Mouse (Mus musculus) hindbrain, embryonic 15.5 days (tissue): Measurements from ENCODE around the gene Tubg1. TPM values are rescaled to one million over a fixed set of nuclear protein-coding genes. Genes with fewer than 3 reads are reported as not detected.
A peak's percentile ranks its signal among the peaks of the same experiment; 100 is the strongest.

Experiments
- ATAC-seq: fragments of 200-750 bp; cut with Nextera tagmentation; 2 replicates; pipeline ENCODE4 v1.8.0; 2017; ENCODE audit warnings: low read depth, moderate number of reproducible peaks, moderate TSS enrichment; ENCODE audit not compliant: low FRiP score
- H3K27ac ChIP-seq: fragments of 300-500 bp; sonication (generic); replicated peaks from 2 replicates; pipeline ENCODE4 v1.5.1; 2015; ENCODE audit warnings: mild to moderate bottlenecking, inconsistent platforms
- H3K27me3 ChIP-seq: fragments of 300-500 bp; sonication (generic); 2 replicates; pipeline ENCODE4 v1.6.1; 2015; ENCODE audit warnings: control low read depth, inconsistent platforms
- H3K36me3 ChIP-seq: fragments of 300-500 bp; sonication (generic); 2 replicates; pipeline ENCODE4 v1.6.1; 2015; ENCODE audit warnings: control low read depth, inconsistent platforms
- H3K4me1 ChIP-seq: fragments of 300-500 bp; sonication (generic); replicated peaks from 2 replicates; pipeline ENCODE4 v1.6.1; 2015; ENCODE audit warnings: control low read depth, inconsistent platforms
- H3K4me2 ChIP-seq: fragments of 300-500 bp; sonication (generic); 2 replicates; pipeline ENCODE4 v1.6.1; 2015; ENCODE audit warnings: moderate library complexity, mild to moderate bottlenecking, inconsistent platforms
- H3K4me3 ChIP-seq: fragments of 300-500 bp; sonication (generic); 2 replicates; pipeline ENCODE4 v1.5.1; 2015; ENCODE audit warnings: mild to moderate bottlenecking, inconsistent platforms
- H3K9ac ChIP-seq: fragments of 300-500 bp; sonication (generic); 2 replicates; pipeline ENCODE4 v1.6.1; 2015; ENCODE audit warnings: inconsistent platforms
- H3K9me3 ChIP-seq: fragments of 300-500 bp; sonication (generic); 2 replicates; pipeline ENCODE4 v1.6.1; 2016; ENCODE audit warnings: control low read depth, inconsistent platforms
- WGBS: fragments of 180-500 bp; shearing (Covaris S2); methylation state at CpG from one replicate; pipeline ENCODE4 v1.1.7; 2015; 5-methylcytosine and 5-hydroxymethylcytosine counted together
- microRNA-seq: library from miRNA; unstranded; fragments of <30 nt; microRNA quantifications from one replicate; pipeline ENCODE4, GENCODE M21; 2016
- polyA plus RNA-seq: library from polyadenylated mRNA; unstranded; fragments of >200 nt; fragmentation: Nextera tagmentation; extraction: Ambion mirVana; gene quantifications from 2 replicates; pipeline ENCODE4 v1.2.1, GENCODE M21; 2015

Tubg1 gene
- polyA plus RNA-seq, 1 experiment from 2014 or later: 79.8 TPM

DNA sequence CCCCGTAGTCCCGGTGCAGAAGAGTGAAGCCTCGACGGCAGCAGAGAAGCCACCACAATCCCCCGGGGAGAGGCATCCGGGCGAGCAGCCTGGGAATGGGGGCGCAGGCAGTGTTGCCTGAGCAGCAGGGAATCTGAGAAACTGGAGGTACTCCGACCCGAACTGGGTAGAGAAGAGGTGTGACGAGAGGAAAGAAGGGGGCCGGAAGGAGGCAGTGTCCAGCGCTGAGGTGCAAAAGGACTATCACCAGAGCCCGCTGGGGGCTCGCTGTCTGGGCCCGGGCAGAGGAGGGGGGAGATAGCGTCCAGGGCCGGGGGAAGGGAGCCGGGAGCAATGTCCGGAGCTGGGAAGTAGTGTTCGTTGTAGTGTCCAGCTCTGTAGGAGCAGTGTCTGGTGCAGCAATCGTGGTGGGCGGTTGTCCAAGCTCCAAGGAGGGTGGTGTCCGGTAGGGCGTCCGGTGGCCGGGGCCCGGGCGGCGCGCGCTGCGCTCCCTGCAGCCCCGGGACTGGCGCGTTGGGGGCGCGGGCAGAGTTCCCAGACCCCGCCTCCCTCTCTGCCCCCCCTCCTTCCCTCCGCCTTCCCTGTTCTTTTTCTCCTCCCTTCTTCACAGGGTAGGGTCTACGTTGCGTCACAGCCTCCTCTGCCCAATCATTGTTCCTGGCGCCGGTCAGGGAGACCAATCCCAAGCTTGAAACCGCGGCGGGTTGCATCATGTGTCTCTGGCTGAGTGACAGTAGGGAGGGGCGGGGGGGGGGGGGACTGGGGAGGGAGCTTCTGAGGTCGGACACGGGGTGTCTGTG lies 51.3 kb downstream of the Tubg1 start, which contains the start of gene Plekhh3:
Gene Plekhh3, minus strand, starts transcription at position 541 of the 800 bp plus-strand sequence.
- ATAC-seq: peak; percentile 96
- Histone ChIP-seq H3K4me2 (peak within 1 kb of the TSS; percentile 81), H3K9ac (peak within 1 kb of the TSS; percentile 68), H3K27me3 (peaks cover 36% of the 10 kb centered on the region), H3K27ac (peak within 1 kb of the TSS; percentile 85), H3K36me3 (peaks cover 17% of the 10 kb centered on the region), H3K9me3 (no peaks in the 10 kb centered on the region), H3K4me1 (peaks cover 64% of the 10 kb centered on the region), H3K4me3 (peak within 1 kb of the TSS; percentile 82)
- WGBS: under 1% methylated on average over 43 of the region's 50 CpGs

DNA sequence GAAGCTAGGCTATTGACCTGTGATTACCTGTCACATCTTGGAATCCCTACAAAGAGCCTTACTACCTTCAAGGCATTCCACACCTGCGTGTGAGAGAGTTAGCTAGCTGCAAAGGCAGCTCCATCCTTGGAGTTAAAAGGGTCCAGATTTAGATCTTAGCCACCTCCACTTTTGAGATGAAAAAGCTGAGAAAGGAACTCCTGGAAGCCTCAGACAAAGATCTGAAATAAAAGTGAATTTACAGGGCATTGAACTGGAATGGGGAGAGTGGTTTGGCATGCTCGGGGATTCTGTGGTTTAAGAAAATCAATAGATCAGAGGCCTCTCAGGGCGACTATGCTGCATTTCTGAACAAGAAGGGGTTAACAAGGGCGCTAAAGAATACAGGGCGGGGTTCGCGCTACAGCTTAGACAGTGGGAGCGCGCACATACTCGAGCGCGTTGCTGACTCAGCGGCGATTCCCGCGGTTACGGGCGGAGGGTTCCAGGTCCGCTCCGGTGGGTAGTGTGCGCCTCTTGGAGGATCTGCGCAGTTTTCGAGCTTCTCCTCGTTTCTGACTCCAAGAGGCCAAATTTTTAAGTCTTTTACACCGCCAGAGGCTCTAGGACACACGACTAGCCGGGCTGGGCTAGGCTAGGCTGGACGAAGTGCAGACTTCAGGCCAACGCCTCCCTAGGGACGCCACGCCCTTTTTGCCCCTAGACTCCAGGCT lies 52.1 kb downstream of the Tubg1 start:
- peaks cover 10% of the 10 kb centered on the region for H3K36me3 ChIP-seq
- peaks cover 70% of the 10 kb centered on the region for H3K4me1 ChIP-seq
- peak overlapping the region; percentile 81 for H3K4me2 ChIP-seq
- WGBS: under 1% methylated on average over 31 of the region's 31 CpGs
- peaks cover 27% of the 10 kb centered on the region for H3K27me3 ChIP-seq
- H3K4me3 ChIP-seq: peak overlapping the region; percentile 82
- peak; percentile 14 for ATAC-seq
- no peaks in the 10 kb centered on the region for H3K9me3 ChIP-seq
- H3K9ac ChIP-seq: peak overlapping the region; percentile 44
- H3K27ac ChIP-seq: peak overlapping the region; percentile 85

DNA sequence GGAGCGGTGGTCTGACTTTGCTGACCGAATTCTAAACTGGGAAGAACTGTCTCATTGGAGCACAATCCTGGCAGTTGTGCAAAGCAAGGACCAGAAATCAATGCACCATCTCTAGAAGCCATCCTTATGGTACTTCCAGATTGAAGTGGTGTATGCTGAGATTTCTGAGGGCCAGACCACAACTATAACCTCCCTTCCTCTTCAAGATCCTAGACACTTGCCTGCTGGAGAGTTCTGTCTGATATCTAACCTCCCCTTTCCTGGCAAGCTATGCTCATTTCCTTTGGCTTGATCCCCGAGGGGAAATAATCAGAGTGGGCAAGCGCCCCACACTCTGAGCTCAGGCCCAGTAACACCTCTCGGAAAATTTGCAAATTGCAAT lies 52.7 kb downstream of the Tubg1 start:
- ATAC-seq: no peak
- H3K27ac ChIP-seq: peak overlapping the region; percentile 85
- H3K4me2 ChIP-seq: peak overlapping the region; percentile 81
- 12% methylated on average over 5 of the region's 5 CpGs for WGBS
- peak overlapping the region; percentile 44 for H3K9ac ChIP-seq
- peaks cover 75% of the 10 kb centered on the region for H3K4me1 ChIP-seq
- H3K36me3 ChIP-seq: peaks cover 5% of the 10 kb centered on the region; the same call in 1 of the 2 replicates
- no peaks in the 10 kb centered on the region for H3K9me3 ChIP-seq
- H3K4me3 ChIP-seq: peak overlapping the region; percentile 82
- peaks cover 25% of the 10 kb centered on the region for H3K27me3 ChIP-seq

DNA sequence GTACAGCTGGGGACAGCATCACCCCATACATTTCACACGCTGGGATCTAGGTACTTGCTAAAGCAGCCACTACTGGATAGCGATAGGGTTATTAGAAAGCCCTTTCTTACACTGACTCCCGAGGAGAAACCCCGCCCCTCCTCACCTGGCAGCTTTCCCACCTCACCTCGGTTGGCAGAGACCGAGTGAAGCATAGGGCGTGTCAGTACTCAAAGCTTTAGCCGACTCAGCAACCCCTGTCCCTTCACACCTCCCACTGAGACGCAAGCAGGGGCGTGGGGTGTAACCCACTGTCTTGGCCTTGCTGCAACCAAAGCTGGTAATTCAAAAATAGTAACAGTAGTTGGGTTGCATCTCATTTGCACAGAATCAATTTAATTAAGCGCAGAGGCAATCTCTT lies 53.4 kb downstream of the Tubg1 start:
- Histone ChIP-seq H3K9ac (no peak overlapping the region), H3K27ac (no peak overlapping the region), H3K4me2 (peak overlapping the region; percentile 65), H3K4me3 (peak overlapping the region; percentile 54), H3K27me3 (peaks cover 25% of the 10 kb centered on the region), H3K9me3 (no peaks in the 10 kb centered on the region), H3K36me3 (no peaks in the 10 kb centered on the region), H3K4me1 (peaks cover 82% of the 10 kb centered on the region)
- ATAC-seq: no peak
- 5% methylated on average over 11 of the region's 11 CpGs for WGBS

DNA sequence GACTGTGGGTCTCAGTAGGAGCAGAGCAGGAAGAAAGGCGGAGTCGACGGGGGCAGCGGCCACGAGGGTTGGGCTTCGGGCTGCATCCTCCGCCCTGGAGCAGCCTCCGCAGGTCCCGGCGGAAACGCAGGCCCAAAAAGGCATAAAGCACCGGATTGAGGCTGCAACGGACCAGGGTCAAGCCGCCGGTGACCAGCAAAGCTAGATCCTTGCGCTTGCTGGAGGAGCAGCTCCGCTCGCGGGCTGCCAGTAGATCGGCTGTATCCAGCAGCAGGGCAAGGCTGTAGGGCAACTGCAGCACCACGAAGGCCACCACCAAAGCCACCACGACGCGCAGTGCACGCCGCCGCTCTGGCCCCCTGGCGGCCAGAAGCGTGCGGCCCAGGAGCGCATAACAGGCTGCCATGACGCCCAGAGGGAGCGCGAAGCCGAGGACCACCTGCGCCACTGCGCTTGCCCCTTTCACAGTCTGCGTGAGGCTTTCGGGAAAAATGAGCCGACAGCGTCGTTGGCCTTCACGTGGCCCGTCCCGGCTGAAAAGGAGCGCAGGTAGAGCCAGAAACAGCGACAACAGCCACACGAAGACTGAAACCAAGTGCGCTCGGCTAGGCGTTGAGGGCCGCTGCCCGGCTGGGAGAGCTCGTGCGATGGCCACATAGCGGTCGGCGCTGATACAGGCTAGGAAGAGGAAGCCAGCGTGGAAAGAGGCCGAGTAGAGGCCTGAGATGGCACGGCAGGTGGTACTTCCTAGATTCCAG lies 54.1 kb downstream of the Tubg1 start:
- ATAC-seq: peak; percentile 50
- Histone ChIP-seq H3K9ac (peak overlapping the region; percentile 32), H3K4me2 (peak overlapping the region; percentile 65), H3K4me3 (peak overlapping the region; percentile 54), H3K4me1 (peaks cover 85% of the 10 kb centered on the region), H3K27ac (peak overlapping the region; percentile 72), H3K9me3 (no peaks in the 10 kb centered on the region), H3K36me3 (no peaks in the 10 kb centered on the region), H3K27me3 (peaks cover 22% of the 10 kb centered on the region)
- WGBS: under 1% methylated on average over 61 of the region's 61 CpGs

DNA sequence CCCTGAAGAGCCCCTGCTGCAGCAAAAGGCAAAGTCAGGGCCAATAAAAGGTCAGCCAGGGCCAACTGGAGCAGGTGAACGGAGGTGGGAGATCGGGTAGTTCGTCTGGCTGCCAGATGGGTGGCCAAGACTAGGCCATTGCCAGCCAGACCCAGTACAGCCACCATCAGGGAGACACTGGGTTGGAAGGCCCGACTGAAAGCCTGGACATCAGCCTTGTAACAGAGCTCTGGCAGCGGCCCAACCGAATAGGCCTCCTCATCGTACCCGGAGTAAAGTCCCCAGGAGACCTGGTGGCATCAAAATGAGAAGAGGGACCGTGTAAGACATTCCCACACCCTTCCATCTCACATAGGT lies 54.6 kb downstream of the Tubg1 start:
- peaks cover 79% of the 10 kb centered on the region for H3K4me1 ChIP-seq
- peak overlapping the region; percentile 32 for H3K9ac ChIP-seq
- no peaks in the 10 kb centered on the region for H3K9me3 ChIP-seq
- H3K27ac ChIP-seq: peak overlapping the region; percentile 72
- H3K36me3 ChIP-seq: no peaks in the 10 kb centered on the region
- peaks cover 24% of the 10 kb centered on the region for H3K27me3 ChIP-seq
- peak overlapping the region; percentile 54 for H3K4me3 ChIP-seq
- no peak for ATAC-seq
- peak overlapping the region; percentile 65 for H3K4me2 ChIP-seq
- WGBS: 15% methylated on average over 9 of the region's 9 CpGs

DNA sequence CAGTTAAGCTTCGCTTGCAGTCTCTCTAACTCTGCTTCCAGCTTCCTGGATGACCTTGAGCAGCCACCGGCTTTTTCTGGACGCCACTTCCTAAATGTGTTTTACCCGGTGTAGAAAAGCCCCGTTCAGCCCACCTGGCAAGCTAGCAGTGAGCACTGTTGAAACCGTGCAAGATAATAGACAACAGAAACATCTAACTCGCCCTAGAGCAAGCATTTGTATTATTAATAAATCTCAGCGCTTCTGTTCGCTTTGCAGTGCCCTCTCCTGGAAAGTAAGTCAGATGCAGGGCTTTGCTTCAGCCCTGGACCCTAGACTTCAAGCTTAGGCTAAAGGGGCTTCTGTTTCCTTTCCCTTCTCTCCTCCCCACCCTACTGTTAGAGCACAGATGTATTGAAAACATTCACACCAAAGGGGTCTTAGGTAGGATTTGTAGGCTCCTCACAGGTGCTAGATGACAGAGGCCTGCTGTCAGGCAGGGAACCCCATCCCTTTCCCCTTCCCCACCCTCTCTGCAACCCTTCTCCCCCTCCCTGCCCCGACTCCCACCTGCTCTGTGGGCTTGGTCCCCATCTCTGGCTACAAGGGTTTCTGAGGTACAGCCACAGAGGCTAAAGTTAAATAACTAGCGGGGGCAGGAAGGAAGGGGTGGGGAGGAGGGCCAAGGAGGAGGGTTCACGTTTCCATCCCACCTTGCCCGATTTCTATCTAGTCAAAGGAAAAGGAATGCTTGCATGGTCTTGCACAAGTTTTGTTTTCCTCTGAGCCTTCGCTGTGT lies 55.3 kb downstream of the Tubg1 start, which contains the start of gene Ccr10:
Gene Ccr10, minus strand, starts transcription at position 593 of the 778 bp plus-strand sequence.
- no peaks in the 10 kb centered on the region for H3K36me3 ChIP-seq
- H3K4me3 ChIP-seq: peak within 1 kb of the TSS; percentile 54
- peak within 1 kb of the TSS; percentile 71 for H3K4me2 ChIP-seq
- ATAC-seq: no peak
- H3K9me3 ChIP-seq: no peaks in the 10 kb centered on the region
- peak within 1 kb of the TSS; percentile 62 for H3K9ac ChIP-seq
- 20% methylated on average over 14 of the region's 14 CpGs for WGBS
- H3K27me3 ChIP-seq: peaks cover 24% of the 10 kb centered on the region
- peaks cover 72% of the 10 kb centered on the region for H3K4me1 ChIP-seq
- H3K27ac ChIP-seq: peak within 1 kb of the TSS; percentile 85

DNA sequence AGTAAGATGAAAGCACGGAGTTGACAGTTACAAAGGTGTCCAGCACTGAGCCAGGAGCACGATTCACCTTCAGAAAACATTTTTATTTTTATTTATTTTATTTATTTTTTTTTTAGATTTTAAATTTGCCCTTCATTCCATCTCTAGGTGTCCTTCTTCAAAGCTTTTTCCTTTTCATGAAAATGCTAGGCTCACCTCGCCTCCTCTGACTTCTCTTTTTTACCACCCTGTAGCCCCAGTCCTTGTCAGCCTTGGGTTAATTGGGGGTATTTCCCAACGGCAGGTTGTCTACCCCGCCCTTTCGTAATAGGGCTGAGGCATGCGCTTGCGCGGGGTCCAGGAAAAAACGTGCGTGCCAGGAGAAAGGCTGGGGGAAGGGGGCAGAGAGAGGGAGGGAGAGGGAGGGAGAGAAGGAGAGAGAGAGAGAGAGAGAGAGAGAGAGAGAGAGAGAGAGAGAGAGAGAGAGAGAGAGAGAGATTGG lies 55.9 kb downstream of the Tubg1 start:
- no peaks in the 10 kb centered on the region for H3K9me3 ChIP-seq
- H3K36me3 ChIP-seq: no peaks in the 10 kb centered on the region
- no peak for ATAC-seq
- 9% methylated on average over 11 of the region's 11 CpGs for WGBS
- peak overlapping the region; percentile 54 for H3K4me3 ChIP-seq
- peaks cover 66% of the 10 kb centered on the region for H3K4me1 ChIP-seq
- peak overlapping the region; percentile 62; the same call in 1 of the 2 replicates for H3K9ac ChIP-seq
- H3K4me2 ChIP-seq: peak overlapping the region; percentile 71
- H3K27ac ChIP-seq: peak overlapping the region; percentile 85
- H3K27me3 ChIP-seq: peaks cover 24% of the 10 kb centered on the region

Small RNA genes lying within 50 kb of the gene (microRNA-seq; reads per million reads assigned to microRNA genes)
- not detected for gene Gm27626

Other genes starting within 250 kb of the Tubg1 start
- gene Stat3, start 180.4 kb upstream of the Tubg1 start, polyA plus RNA-seq: 46.0 and 48.4 TPM in 2 replicates
- gene Cavin1, start 149.1 kb upstream of the Tubg1 start, polyA plus RNA-seq: 47.2 and 50.1 TPM in 2 replicates
- 147 and 157 TPM in 2 replicates for gene Atp6v0a1, start 110.5 kb upstream of the Tubg1 start, polyA plus RNA-seq
- 13.0 and 15.5 TPM in 2 replicates for gene Naglu, start 49.9 kb upstream of the Tubg1 start, polyA plus RNA-seq
- gene Hsd17b1, start 41.5 kb upstream of the Tubg1 start, polyA plus RNA-seq: 0.47 and 0.48 TPM in 2 replicates
- 40.6 and 42.4 TPM in 2 replicates for gene Coasy, start 37.4 kb upstream of the Tubg1 start, polyA plus RNA-seq
- 85.1 and 90.0 TPM in 2 replicates for gene Mlx, start 32.7 kb upstream of the Tubg1 start, polyA plus RNA-seq
- 21.3 and 22.5 TPM in 2 replicates for gene Psmc3ip, start 24.5 kb upstream of the Tubg1 start, polyA plus RNA-seq
- 23.6 and 25.5 TPM in 2 replicates for gene Retreg3, start within 50 bp of the Tubg1 start, polyA plus RNA-seq
- gene Tubg2, start 36.0 kb downstream of the Tubg1 start, polyA plus RNA-seq: 48.0 and 53.1 TPM in 2 replicates
- 7.5 and 8.0 TPM in 2 replicates for gene Cntnap1, start 50.6 kb downstream of the Tubg1 start, polyA plus RNA-seq
- gene Plekhh3, start 51.4 kb downstream of the Tubg1 start, polyA plus RNA-seq: 9.5 and 11.8 TPM in 2 replicates
- 0.63 and 0.70 TPM in 2 replicates for gene Ccr10, start 55.5 kb downstream of the Tubg1 start, polyA plus RNA-seq
- 26.5 and 27.4 TPM in 2 replicates for gene Ezh1, start 106.5 kb downstream of the Tubg1 start, polyA plus RNA-seq
- gene Ramp2, start 126.1 kb downstream of the Tubg1 start, polyA plus RNA-seq: 96.5 and 98.8 TPM in 2 replicates
- 118 and 124 TPM in 2 replicates for gene Vps25, start 133.8 kb downstream of the Tubg1 start, polyA plus RNA-seq
- gene Wnk4, start 140.6 kb downstream of the Tubg1 start, polyA plus RNA-seq: 8.5 and 9.5 TPM in 2 replicates
- gene Cntd1, start 159.1 kb downstream of the Tubg1 start, polyA plus RNA-seq: 1.0 and 1.2 TPM in 2 replicates
- 223 and 225 TPM in 2 replicates for gene Coa3, start 159.2 kb downstream of the Tubg1 start, polyA plus RNA-seq
- 173 and 175 TPM in 2 replicates for gene Becn1, start 182.3 kb downstream of the Tubg1 start, polyA plus RNA-seq
- gene Psme3, start 196.3 kb downstream of the Tubg1 start, polyA plus RNA-seq: 115 and 116 TPM in 2 replicates
- 1.5 and 2.1 TPM in 2 replicates for gene Aoc2, start 205.1 kb downstream of the Tubg1 start, polyA plus RNA-seq
- gene Aoc3, start 210.7 kb downstream of the Tubg1 start, polyA plus RNA-seq: 0.13 and 0.14 TPM in 2 replicates
- not detected in 2 replicates for gene G6pc, start 247.6 kb downstream of the Tubg1 start, polyA plus RNA-seq